Mouse (Mus musculus) mature B cell (primary cell): Measurements from ENCODE around the gene Fbxw21.

ENCODE experiments used
- in situ Hi-C: fragments of 300-500 bp; cut with MboI; formaldehyde crosslinking; loops from 2 replicates; pipeline ENCODE4 v1.14.3; 2019

Gene Fbxw21

GRCm38 (mm10) chr9:109111591-109111990 is 50.2 kb downstream of the Fbxw21 start:
- in situ Hi-C loops = no loop called here

- in situ Hi-C loops = no loop called here
These were observed 50.7 kb downstream of the Fbxw21 start for GRCm38 (mm10) chr9:109111101-109111500.

- in situ Hi-C loops = no loop called here
These were observed 51.6 kb downstream of the Fbxw21 start for GRCm38 (mm10) chr9:109110240-109110639.

GRCm38 (mm10) chr9:109107341-109107740 is 54.5 kb downstream of the Fbxw21 start:
- in situ Hi-C loops = no loop called here

GRCm38 (mm10) chr9:109105648-109106047 is 56.2 kb downstream of the Fbxw21 start:
- in situ Hi-C loops = no loop called here

GRCm38 (mm10) chr9:109105011-109105410 is 56.8 kb downstream of the Fbxw21 start:
- in situ Hi-C loops = no loop called here

GRCm38 (mm10) chr9:109104083-109104482 is 57.8 kb downstream of the Fbxw21 start:
- in situ Hi-C loops = no loop called here

GRCm38 (mm10) chr9:109103250-109103649 is 58.6 kb downstream of the Fbxw21 start:
- in situ Hi-C loops = no loop called here

GRCm38 (mm10) chr9:109102541-109102940 is 59.3 kb downstream of the Fbxw21 start:
- in situ Hi-C loops = no loop called here

- in situ Hi-C loops = no loop called here
These were observed 59.9 kb downstream of the Fbxw21 start for GRCm38 (mm10) chr9:109101933-109102445.

GRCm38 (mm10) chr9:109100307-109100928 is 61.4 kb downstream of the Fbxw21 start:
- in situ Hi-C loops = no loop called here

- in situ Hi-C loops = no loop called here
These were observed 62.9 kb downstream of the Fbxw21 start for GRCm38 (mm10) chr9:109098969-109099368.

- in situ Hi-C loops = no loop called here
These were observed 63.5 kb downstream of the Fbxw21 start for GRCm38 (mm10) chr9:109098366-109098765.

- in situ Hi-C loops = no loop called here
These were observed 64.0 kb downstream of the Fbxw21 start for GRCm38 (mm10) chr9:109097831-109098230.

- in situ Hi-C loops = no loop called here
These were observed 64.5 kb downstream of the Fbxw21 start for GRCm38 (mm10) chr9:109097291-109097690.

GRCm38 (mm10) chr9:109096856-109097255 is 65.0 kb downstream of the Fbxw21 start:
- in situ Hi-C loops = no loop called here

- in situ Hi-C loops = no loop called here
These were observed 65.6 kb downstream of the Fbxw21 start for GRCm38 (mm10) chr9:109096251-109096661.

- in situ Hi-C loops = no loop called here
These were observed 66.5 kb downstream of the Fbxw21 start, which contains the start of gene Plxnb1 for GRCm38 (mm10) chr9:109095137-109095982. Gene Plxnb1 (plus strand): TSS chr9:109095389.

- in situ Hi-C loops = no loop called here
These were observed 67.2 kb downstream of the Fbxw21 start for GRCm38 (mm10) chr9:109094553-109095136.

- in situ Hi-C loops = no loop called here
These were observed 67.9 kb downstream of the Fbxw21 start for GRCm38 (mm10) chr9:109093786-109094552.

GRCm38 (mm10) chr9:109092799-109093198 is 69.0 kb downstream of the Fbxw21 start:
- in situ Hi-C loops = no loop called here

GRCm38 (mm10) chr9:109091802-109092201 is 70.0 kb downstream of the Fbxw21 start:
- in situ Hi-C loops = no loop called here
